Mouse (Mus musculus): ENCODE data around the gene Vegfa. TPM values are rescaled to one million over a fixed set of nuclear protein-coding genes. Genes with fewer than 3 reads are reported as not detected.

Gene Vegfa
- total and polyA plus RNA-seq, 3 experiments, result 15.3 to 50.0 (median 17.2) TPM

- DNase-seq (ENCODE audit: extremely low read depth), result no peak
- Histone ChIP-seq H3K27ac (ENCODE audit: insufficient read depth, low read depth) (peak overlapping the region; percentile 6; the same call in 1 of the 2 replicates), H3K9ac (ENCODE audit: insufficient read depth, low read depth) (peak overlapping the region; percentile 100), H3K9me3 (replicated peaks; ENCODE audit: low read length) (no peaks in the 10 kb centered on the region), H3K4me1 (ENCODE audit: control insufficient read depth in 1 of 2, insufficient read depth in 2 of 2) (peaks cover 5 to 54% of the 10 kb centered on the region in 2 experiments; a peak in 3 of 4 replicates), H3K79me2 (replicated peaks; ENCODE audit: control insufficient read depth, extremely low read depth, insufficient read depth, poor library complexity, severe bottlenecking) (peaks cover 30% of the 10 kb centered on the region), H3K4me2 (ENCODE audit: insufficient read depth, low read depth, poor library complexity, severe bottlenecking) (peak overlapping the region; percentile 87), H3K36me3 (replicated peaks in 1 of 2; ENCODE audit: control insufficient read depth in 1 of 2, insufficient read depth in 1 of 2, low read length in 1 of 2) (peaks cover 21 to 39% of the 10 kb centered on the region in 2 experiments), H3K27me3 (replicated peaks) (peaks cover 10% of the 10 kb centered on the region), H3K4me3 (replicated peaks in 1 of 3; ENCODE audit: low read depth in 2 of 3, low read length in 2 of 3, poor library complexity in 1 of 3) (peak overlapping the region; percentile 92 to 97 (median 96))
- dilution Hi-C loops (cut with MboI; ENCODE audit: extremely low pct_ligation_motif_present, extremely low pct_unique_long_range_greater_than_20kb, low sequenced_read_pairs), result no loop called here
- TF ChIP-seq CTCF (conservative IDR thresholded peaks at IDR 0.05 in 1 of 2, IDR thresholded peaks at IDR 0.05 in 1 of 2; ENCODE audit: low read depth in 2 of 2, low read length in 2 of 2) (no peak), EP300 (IDR thresholded peaks at IDR 0.05; ENCODE audit: low read length) (no peak), MYC (IDR thresholded peaks at IDR 0.05; ENCODE audit: low read depth, low read length) (no peak), GABPA (IDR thresholded peaks at IDR 0.05; ENCODE audit: insufficient replicate concordance, low read depth, low read length) (no peak)
- in situ Hi-C loops (cut with MboI; ENCODE audit: low pct_ligation_motif_present, low pct_unique_long_range_greater_than_20kb, low sequenced_read_pairs), result no loop called here
These were observed 3.1 kb downstream of the Vegfa start for GRCm38 (mm10) chr17:46029052-46029553.

GRCm38 (mm10) chr17:46028210-46029051, 3.7 kb downstream of the Vegfa start:
- in situ Hi-C loops (cut with MboI; ENCODE audit: low pct_ligation_motif_present, low pct_unique_long_range_greater_than_20kb, low sequenced_read_pairs), result no loop called here
- peaks cover 5 to 50% of the 10 kb centered on the region in 2 experiments; a peak in 3 of 4 replicates for H3K4me1 ChIP-seq (ENCODE audit: control insufficient read depth in 1 of 2, insufficient read depth in 2 of 2)
- H3K36me3 ChIP-seq (replicated peaks in 1 of 2; ENCODE audit: control insufficient read depth in 1 of 2, insufficient read depth in 1 of 2, low read length in 1 of 2), result peaks cover 27 to 46% of the 10 kb centered on the region in 2 experiments
- H3K9ac ChIP-seq (ENCODE audit: insufficient read depth, low read depth), result 0 out of 2 replicates have a peak overlapping the region, but pooled peaks have one; percentile 100
- H3K27ac ChIP-seq (ENCODE audit: insufficient read depth, low read depth), result no peak overlapping the region
- peaks cover 30% of the 10 kb centered on the region for H3K79me2 ChIP-seq (replicated peaks; ENCODE audit: control insufficient read depth, extremely low read depth, insufficient read depth, poor library complexity, severe bottlenecking)
- peak overlapping the region; percentile 87 for H3K4me2 ChIP-seq (ENCODE audit: insufficient read depth, low read depth, poor library complexity, severe bottlenecking)
- H3K27me3 ChIP-seq (replicated peaks), result peaks cover 4% of the 10 kb centered on the region
- dilution Hi-C loops (cut with MboI; ENCODE audit: extremely low pct_ligation_motif_present, extremely low pct_unique_long_range_greater_than_20kb, low sequenced_read_pairs), result no loop called here
- no peak for DNase-seq (ENCODE audit: extremely low read depth)
- no peak for TF ChIP-seq CTCF (conservative IDR thresholded peaks at IDR 0.05 in 1 of 2, IDR thresholded peaks at IDR 0.05 in 1 of 2; ENCODE audit: low read depth in 2 of 2, low read length in 2 of 2)
- no peaks in the 10 kb centered on the region for H3K9me3 ChIP-seq (replicated peaks; ENCODE audit: low read length)
- peak overlapping the region in 2 of 3 experiments; percentile 10 to 97 for H3K4me3 ChIP-seq (replicated peaks in 1 of 3; ENCODE audit: low read depth in 2 of 3, low read length in 2 of 3, poor library complexity in 1 of 3)

GRCm38 (mm10) chr17:46027066-46027917, 4.9 kb downstream of the Vegfa start:
- no peak overlapping the region for H3K9ac ChIP-seq (ENCODE audit: insufficient read depth, low read depth)
- dilution Hi-C loops (cut with MboI; ENCODE audit: extremely low pct_ligation_motif_present, extremely low pct_unique_long_range_greater_than_20kb, low sequenced_read_pairs), result no loop called here
- no peaks in the 10 kb centered on the region for H3K27me3 ChIP-seq (replicated peaks)
- no peak overlapping the region for H3K4me2 ChIP-seq (ENCODE audit: insufficient read depth, low read depth, poor library complexity, severe bottlenecking)
- TF ChIP-seq BHLHE40 (IDR thresholded peaks at IDR 0.05; ENCODE audit: low read depth, low read length) (no peak), UBTF (IDR thresholded peaks at IDR 0.05; ENCODE audit: low read depth, low read length) (no peak), RAD21 (IDR thresholded peaks at IDR 0.05; ENCODE audit: low read depth, low read length) (no peak; the same call in none of the 2 replicates), MYC (IDR thresholded peaks at IDR 0.05; ENCODE audit: low read depth, low read length) (no peak), MAX (IDR thresholded peaks at IDR 0.05; ENCODE audit: low read length) (no peak), ETS1 (conservative IDR thresholded peaks at IDR 0.05; ENCODE audit: low read depth, low read length) (no peak), IRF4 (IDR thresholded peaks at IDR 0.05; ENCODE audit: low read depth, low read length) (no peak), SMC3 (IDR thresholded peaks at IDR 0.05; ENCODE audit: low read depth, low read length) (peak; percentile 54), CTCF (conservative IDR thresholded peaks at IDR 0.05 in 1 of 2, IDR thresholded peaks at IDR 0.05 in 1 of 2; ENCODE audit: low read depth in 2 of 2, low read length in 2 of 2) (peak; percentile 21 to 63; a peak in 2 of 4 replicates), CHD1 (IDR thresholded peaks at IDR 0.05; ENCODE audit: low read depth, low read length) (no peak), POLR2AphosphoS2 (IDR thresholded peaks at IDR 0.05; ENCODE audit: low read depth, low read length) (no peak), USF2 (conservative IDR thresholded peaks at IDR 0.05; ENCODE audit: low read depth, low read length) (no peak)
- H3K9me3 ChIP-seq (replicated peaks; ENCODE audit: low read length), result no peaks in the 10 kb centered on the region
- peaks cover 5 to 49% of the 10 kb centered on the region in 2 experiments; a peak in 3 of 4 replicates for H3K4me1 ChIP-seq (ENCODE audit: control insufficient read depth in 1 of 2, insufficient read depth in 2 of 2)
- in situ Hi-C loops (cut with MboI; ENCODE audit: low pct_ligation_motif_present, low pct_unique_long_range_greater_than_20kb, low sequenced_read_pairs), result no loop called here
- peak; percentile 31 for DNase-seq (ENCODE audit: extremely low read depth)
- H3K79me2 ChIP-seq (replicated peaks; ENCODE audit: control insufficient read depth, extremely low read depth, insufficient read depth, poor library complexity, severe bottlenecking), result peaks cover 30% of the 10 kb centered on the region
- H3K4me3 ChIP-seq (replicated peaks in 1 of 3; ENCODE audit: low read depth in 2 of 3, low read length in 2 of 3, poor library complexity in 1 of 3), result no peak overlapping the region
- peaks cover 36 to 57% of the 10 kb centered on the region in 2 experiments for H3K36me3 ChIP-seq (replicated peaks in 1 of 2; ENCODE audit: control insufficient read depth in 1 of 2, insufficient read depth in 1 of 2, low read length in 1 of 2)
- H3K27ac ChIP-seq (ENCODE audit: insufficient read depth, low read depth), result no peak overlapping the region
